Mouse (Mus musculus) heart, postnatal 0 days (tissue): ENCODE measurements around the gene Kif26b. TPM values are rescaled to one million over a fixed set of nuclear protein-coding genes. Genes with fewer than 3 reads are reported as not detected.

Experiments used
- ATAC-seq: fragments of 200-750 bp; cut with Nextera tagmentation; 2 replicates; pipeline ENCODE4 v1.8.0; 2017; ENCODE audit warnings: low read depth, moderate number of reproducible peaks, moderate library complexity; ENCODE audit not compliant: insufficient read depth
- DNase-seq: peaks from one replicate; pipeline ENCODE4 v3.0.0-alpha.2; 2016; ENCODE audit warnings: low spot score
- H3K27ac ChIP-seq: fragments of 300-500 bp; sonication (generic); 2 replicates; pipeline ENCODE4 v1.5.1; 2014; ENCODE audit warnings: low read depth, mild to moderate bottlenecking
- H3K27me3 ChIP-seq: fragments of 300-500 bp; sonication (generic); 2 replicates; pipeline ENCODE4 v1.6.1; 2014; ENCODE audit warnings: low read length, mixed read lengths; ENCODE audit not compliant: control insufficient read depth, insufficient read depth
- H3K36me3 ChIP-seq: fragments of 300-500 bp; sonication (generic); replicated peaks from 2 replicates; pipeline ENCODE4 v1.6.1; 2014; ENCODE audit warnings: low read length, mixed read lengths; ENCODE audit not compliant: control insufficient read depth, insufficient read depth
- H3K4me1 ChIP-seq: fragments of 300-500 bp; sonication (generic); 2 replicates; pipeline ENCODE4 v1.6.1; 2014; ENCODE audit warnings: antibody characterized with exemption; ENCODE audit not compliant: control insufficient read depth, insufficient read depth
- H3K4me2 ChIP-seq: fragments of 300-500 bp; sonication (generic); 2 replicates; pipeline ENCODE4 v1.6.1; 2014; ENCODE audit warnings: low read depth, mild to moderate bottlenecking, low read length, moderate library complexity
- H3K4me3 ChIP-seq: fragments of 300-500 bp; sonication (generic); 2 replicates; pipeline ENCODE4 v1.5.1; 2014; ENCODE audit warnings: low read depth, low read length
- H3K9ac ChIP-seq: fragments of 300-500 bp; sonication (generic); replicated peaks from 2 replicates; pipeline ENCODE4 v1.6.1; 2014; ENCODE audit warnings: low read depth, low read length, mixed read lengths
- H3K9me3 ChIP-seq: fragments of 300-500 bp; sonication (generic); replicated peaks from 2 replicates; pipeline ENCODE4 v1.6.1; 2016; ENCODE audit warnings: low read length; ENCODE audit not compliant: control insufficient read depth
- CTCF ChIP-seq: IDR thresholded peaks from 2 replicates; pipeline ENCODE4 v1.5.1; 2016; ENCODE audit warnings: antibody characterized with exemption, control low read depth, low read depth
- EP300 ChIP-seq: IDR thresholded peaks from 2 replicates; pipeline ENCODE4 v1.6.1; 2016; ENCODE audit warnings: antibody characterized with exemption, low read depth
- WGBS: fragments of 180-500 bp; shearing (Covaris S2); extraction: QIAGEN DNeasy Blood & Tissue Kit; methylation state at CpG from one replicate; pipeline ENCODE4 v1.1.7; 2014; 5-methylcytosine and 5-hydroxymethylcytosine counted together
- polyA plus RNA-seq: library from polyadenylated mRNA; unstranded; fragments of >200 nt; fragmentation: Nextera tagmentation; extraction: Ambion mirVana; gene quantifications from 2 replicates; pipeline ENCODE4 v1.2.1, GENCODE M21; 2015
- total RNA-seq: library from RNA; depleted of rRNA; stranded (reverse); fragments of >200 nt; gene quantifications from 2 replicates; pipeline ENCODE4 v1.2.3, GENCODE M21; 2014; ENCODE audit warnings: low replicate concordance

Kif26b gene
- total and polyA plus RNA-seq, 2 experiments from 2014 or later: 1.8 to 19.8 TPM

- Histone ChIP-seq H3K9me3 (no peaks in the 10 kb centered on the region), H3K4me1 (no peaks in the 10 kb centered on the region), H3K9ac (no peak overlapping the region), H3K27me3 (no peaks in the 10 kb centered on the region), H3K27ac (no peak overlapping the region), H3K4me2 (no peak overlapping the region), H3K36me3 (no peaks in the 10 kb centered on the region), H3K4me3 (no peak overlapping the region)
- no peak for DNase-seq
- no peak for TF ChIP-seq CTCF
- TF ChIP-seq EP300: no peak
- no peak for ATAC-seq
- 80% methylated on average over 5 of the region's 5 CpGs for WGBS
Observed at GRCm38 (mm10) chr1:178542415-178542814, 13.5 kb downstream of the Kif26b start.

GRCm38 (mm10) chr1:178542990-178543944 is 14.3 kb downstream of the Kif26b start:
- Histone ChIP-seq H3K36me3 (no peaks in the 10 kb centered on the region), H3K4me2 (no peak overlapping the region), H3K27ac (no peak overlapping the region), H3K9me3 (no peaks in the 10 kb centered on the region), H3K27me3 (no peaks in the 10 kb centered on the region), H3K9ac (no peak overlapping the region), H3K4me1 (no peaks in the 10 kb centered on the region), H3K4me3 (no peak overlapping the region)
- WGBS: 82% methylated on average over 8 of the region's 8 CpGs
- TF ChIP-seq CTCF (no peak), EP300 (no peak)
- no peak for ATAC-seq
- DNase-seq: no peak

GRCm38 (mm10) chr1:178544585-178544984 is 15.7 kb downstream of the Kif26b start:
- WGBS: 83% methylated on average over 3 of the region's 3 CpGs
- Histone ChIP-seq H3K4me2 (no peak overlapping the region), H3K36me3 (no peaks in the 10 kb centered on the region), H3K9ac (no peak overlapping the region), H3K27ac (no peak overlapping the region), H3K27me3 (no peaks in the 10 kb centered on the region), H3K9me3 (no peaks in the 10 kb centered on the region), H3K4me3 (no peak overlapping the region), H3K4me1 (peaks cover 3% of the 10 kb centered on the region; the same call in 1 of the 2 replicates)
- no peak for TF ChIP-seq EP300
- TF ChIP-seq CTCF: no peak
- ATAC-seq: no peak
- no peak for DNase-seq

- Histone ChIP-seq H3K4me2 (no peak overlapping the region), H3K27me3 (no peaks in the 10 kb centered on the region), H3K4me1 (peaks cover 23% of the 10 kb centered on the region), H3K27ac (no peak overlapping the region), H3K9me3 (no peaks in the 10 kb centered on the region), H3K36me3 (no peaks in the 10 kb centered on the region), H3K9ac (no peak overlapping the region), H3K4me3 (no peak overlapping the region)
- TF ChIP-seq EP300 (no peak), CTCF (no peak)
- DNase-seq (no peak), ATAC-seq (no peak)
- WGBS: 59% methylated on average over 4 of the region's 4 CpGs
Observed at GRCm38 (mm10) chr1:178549576-178549975, 20.7 kb downstream of the Kif26b start.

GRCm38 (mm10) chr1:178550477-178551047 is 21.6 kb downstream of the Kif26b start:
- DNase-seq: no peak
- no peak overlapping the region for H3K27ac ChIP-seq
- 95% methylated on average over 5 of the region's 5 CpGs for WGBS

More at GRCm38 (mm10) chr1:178550477-178551047, 21.6 kb downstream of the Kif26b start:
- Histone ChIP-seq H3K4me2 (no peak overlapping the region), H3K9ac (no peak overlapping the region), H3K36me3 (no peaks in the 10 kb centered on the region), H3K27me3 (no peaks in the 10 kb centered on the region), H3K9me3 (no peaks in the 10 kb centered on the region), H3K4me1 (peaks cover 23% of the 10 kb centered on the region), H3K4me3 (no peak overlapping the region)
- ATAC-seq: no peak
- no peak for TF ChIP-seq EP300
- no peak for TF ChIP-seq CTCF
